Mouse (Mus musculus): ENCODE data around the gene Mboat2. TPM values are rescaled to one million over a fixed set of nuclear protein-coding genes. Genes with fewer than 3 reads are reported as not detected.

Gene Mboat2
- polyA plus RNA-seq, 1 experiment from 2014 or later = 42.1 TPM

DNA sequence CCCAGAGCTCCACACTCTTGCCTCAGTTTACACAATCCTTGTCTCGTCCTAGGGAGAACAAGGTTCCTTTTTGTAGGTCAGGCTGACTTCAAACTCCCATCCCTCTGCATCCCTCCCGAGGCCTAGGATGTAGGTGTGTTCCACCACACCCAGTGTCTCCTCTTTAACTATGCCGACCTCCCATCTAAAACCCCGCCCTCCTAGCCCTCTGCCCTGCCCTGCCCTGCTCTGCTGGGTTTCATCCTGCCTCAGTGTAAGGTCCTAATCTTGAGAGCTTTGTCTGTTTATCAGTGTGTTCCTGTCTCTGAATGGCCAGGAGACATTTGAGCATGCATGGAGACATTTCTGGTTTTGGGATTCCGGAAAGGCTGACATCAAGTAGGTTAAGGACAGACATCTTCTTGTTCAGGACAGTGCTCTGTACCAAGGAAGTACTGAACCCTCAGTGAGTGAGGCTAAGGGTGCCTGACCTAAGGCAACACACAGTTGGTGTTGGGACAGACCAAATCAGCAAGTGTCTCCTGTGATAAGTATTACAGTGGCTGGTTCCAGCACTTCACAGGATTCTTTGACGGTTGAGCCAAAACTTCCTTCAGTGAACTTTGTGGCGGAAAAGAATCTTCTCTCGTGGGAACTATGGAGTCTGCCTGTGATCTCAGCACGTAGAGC lies 112.1 kb downstream of the Mboat2 start:
- Histone ChIP-seq H3K9ac (ENCODE audit: low read length) (no peak overlapping the region), H3K27me3 (ENCODE audit: control insufficient read depth, insufficient read depth, low read depth, low read length) (no peaks in the 10 kb centered on the region), H3K27ac (ENCODE audit: low read length) (no peak overlapping the region), H3K36me3 (ENCODE audit: control insufficient read depth, insufficient read depth, low read length) (no peaks in the 10 kb centered on the region), H3K4me3 (ENCODE audit: low read length) (no peak overlapping the region), H3K9me3 (ENCODE audit: control insufficient read depth, low read length) (no peaks in the 10 kb centered on the region), H3K4me2 (ENCODE audit: low read depth, low read length) (no peak overlapping the region), H3K4me1 (replicated peaks; ENCODE audit: control insufficient read depth, insufficient read depth, low read length) (no peaks in the 10 kb centered on the region)
- no peak for ATAC-seq (ENCODE audit: low read depth)
- WGBS = 73% methylated on average over 9 of the region's 9 CpGs

DNA sequence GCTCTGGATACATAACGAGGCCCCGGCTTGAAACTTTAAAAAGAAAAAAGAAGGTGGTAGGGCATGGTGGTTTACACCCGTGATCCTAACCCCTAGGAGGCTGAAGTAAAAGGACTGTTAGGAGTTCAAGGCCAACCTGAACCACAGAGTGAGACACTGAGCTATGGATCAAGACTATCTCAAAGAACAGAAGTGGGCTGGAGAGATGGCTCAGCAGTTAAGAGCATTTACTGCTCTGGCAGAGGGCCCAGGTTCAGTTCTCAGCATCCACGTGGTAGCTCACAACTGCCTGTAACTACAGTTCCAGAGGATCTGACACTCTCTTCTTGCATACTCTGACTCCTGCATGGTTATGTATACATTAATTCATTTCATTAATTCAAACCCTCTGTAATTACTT lies 112.7 kb downstream of the Mboat2 start:
- Histone ChIP-seq H3K27ac (ENCODE audit: low read length) (no peak overlapping the region), H3K4me2 (ENCODE audit: low read depth, low read length) (no peak overlapping the region), H3K36me3 (ENCODE audit: control insufficient read depth, insufficient read depth, low read length) (no peaks in the 10 kb centered on the region), H3K9ac (ENCODE audit: low read length) (no peak overlapping the region), H3K4me3 (ENCODE audit: low read length) (no peak overlapping the region), H3K27me3 (ENCODE audit: control insufficient read depth, insufficient read depth, low read depth, low read length) (no peaks in the 10 kb centered on the region), H3K9me3 (ENCODE audit: control insufficient read depth, low read length) (no peaks in the 10 kb centered on the region), H3K4me1 (replicated peaks; ENCODE audit: control insufficient read depth, insufficient read depth, low read length) (no peaks in the 10 kb centered on the region)
- WGBS = 81% methylated on average over 4 of the region's 4 CpGs
- ATAC-seq (ENCODE audit: low read depth) = no peak

DNA sequence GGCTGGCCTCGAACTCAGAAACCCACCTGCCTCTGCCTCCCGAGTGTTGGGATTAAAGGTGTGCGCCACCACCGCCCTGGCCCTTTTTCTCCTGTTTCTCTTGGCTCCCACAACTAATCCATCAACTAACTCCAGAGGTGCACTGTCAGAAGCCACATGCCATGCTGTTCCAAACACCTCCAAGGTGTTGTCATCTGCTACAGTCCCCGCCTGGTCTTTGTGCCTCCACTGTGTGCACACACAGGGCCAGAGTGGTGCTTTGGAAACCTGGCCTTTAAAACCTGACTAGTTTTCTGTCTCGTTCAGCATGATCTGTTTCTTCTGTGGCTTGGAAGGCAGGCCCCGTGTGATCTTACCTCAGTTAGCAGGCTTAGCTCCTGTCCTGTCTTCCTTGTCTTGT lies 113.9 kb downstream of the Mboat2 start:
- Histone ChIP-seq H3K27ac (ENCODE audit: low read length) (no peak overlapping the region), H3K9me3 (ENCODE audit: control insufficient read depth, low read length) (no peaks in the 10 kb centered on the region), H3K4me2 (ENCODE audit: low read depth, low read length) (no peak overlapping the region), H3K4me1 (replicated peaks; ENCODE audit: control insufficient read depth, insufficient read depth, low read length) (no peaks in the 10 kb centered on the region), H3K4me3 (ENCODE audit: low read length) (no peak overlapping the region), H3K9ac (ENCODE audit: low read length) (no peak overlapping the region), H3K27me3 (ENCODE audit: control insufficient read depth, insufficient read depth, low read depth, low read length) (no peaks in the 10 kb centered on the region), H3K36me3 (ENCODE audit: control insufficient read depth, insufficient read depth, low read length) (no peaks in the 10 kb centered on the region)
- ATAC-seq (ENCODE audit: low read depth) = no peak
- 78% methylated on average over 7 of the region's 7 CpGs for whole genome bisulfite sequencing

DNA sequence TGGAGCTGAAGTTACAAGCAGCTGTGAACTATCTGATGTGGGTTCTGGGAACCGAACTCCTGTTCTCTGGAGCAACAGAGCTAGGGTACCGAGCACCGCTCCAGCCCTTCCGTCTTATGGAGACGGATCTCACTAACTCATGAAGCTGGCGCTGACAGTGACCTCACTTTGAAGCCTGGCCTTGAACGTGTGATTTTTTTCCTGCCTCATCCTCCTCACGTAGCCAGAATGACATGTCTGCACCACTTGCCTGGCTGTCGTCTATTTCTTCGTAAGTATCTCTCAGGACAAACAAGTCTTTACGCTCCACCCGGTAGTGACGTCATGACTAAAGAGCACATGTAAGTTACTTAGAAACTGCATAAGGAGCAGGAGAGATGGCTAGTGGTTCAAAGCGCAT lies 116.4 kb downstream of the Mboat2 start:
- Histone ChIP-seq H3K36me3 (ENCODE audit: control insufficient read depth, insufficient read depth, low read length) (peaks cover 4% of the 10 kb centered on the region; the same call in 1 of the 2 replicates), H3K4me3 (ENCODE audit: low read length) (no peak overlapping the region), H3K27ac (ENCODE audit: low read length) (no peak overlapping the region), H3K9me3 (ENCODE audit: control insufficient read depth, low read length) (no peaks in the 10 kb centered on the region), H3K27me3 (ENCODE audit: control insufficient read depth, insufficient read depth, low read depth, low read length) (no peaks in the 10 kb centered on the region), H3K4me2 (ENCODE audit: low read depth, low read length) (no peak overlapping the region), H3K9ac (ENCODE audit: low read length) (no peak overlapping the region), H3K4me1 (replicated peaks; ENCODE audit: control insufficient read depth, insufficient read depth, low read length) (no peaks in the 10 kb centered on the region)
- no peak for ATAC-seq (ENCODE audit: low read depth)
- 79% methylated on average over 14 of the region's 14 CpGs for WGBS

DNA sequence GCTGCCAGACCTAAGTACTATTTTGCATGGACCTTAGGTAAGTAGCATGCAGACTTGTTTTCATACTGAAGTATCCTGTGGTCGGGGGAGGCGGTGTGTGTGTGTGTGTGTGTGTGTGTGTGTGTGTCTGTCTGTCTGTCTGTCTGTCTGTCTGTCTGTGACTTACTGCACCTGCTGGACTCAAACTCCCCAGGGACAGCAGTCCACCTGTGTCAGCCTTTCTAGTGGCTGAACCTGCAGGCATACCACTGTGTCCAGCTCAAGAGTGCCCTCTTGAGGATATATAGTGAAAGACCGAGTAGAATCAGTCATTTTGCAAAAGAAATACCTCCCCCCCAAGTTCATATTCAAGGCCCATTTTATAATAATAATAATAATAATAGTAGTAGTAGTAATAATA lies 117.7 kb downstream of the Mboat2 start:
- ATAC-seq (ENCODE audit: low read depth) = no peak; the same call in 1 of the 2 replicates
- Histone ChIP-seq H3K4me2 (ENCODE audit: low read depth, low read length) (no peak overlapping the region), H3K27ac (ENCODE audit: low read length) (no peak overlapping the region), H3K9ac (ENCODE audit: low read length) (no peak overlapping the region), H3K36me3 (ENCODE audit: control insufficient read depth, insufficient read depth, low read length) (peaks cover 4% of the 10 kb centered on the region; the same call in 1 of the 2 replicates), H3K4me3 (ENCODE audit: low read length) (no peak overlapping the region), H3K4me1 (replicated peaks; ENCODE audit: control insufficient read depth, insufficient read depth, low read length) (no peaks in the 10 kb centered on the region), H3K27me3 (ENCODE audit: control insufficient read depth, insufficient read depth, low read depth, low read length) (no peaks in the 10 kb centered on the region), H3K9me3 (ENCODE audit: control insufficient read depth, low read length) (no peaks in the 10 kb centered on the region)
- 60% methylated on average over 3 of the region's 3 CpGs for WGBS

DNA sequence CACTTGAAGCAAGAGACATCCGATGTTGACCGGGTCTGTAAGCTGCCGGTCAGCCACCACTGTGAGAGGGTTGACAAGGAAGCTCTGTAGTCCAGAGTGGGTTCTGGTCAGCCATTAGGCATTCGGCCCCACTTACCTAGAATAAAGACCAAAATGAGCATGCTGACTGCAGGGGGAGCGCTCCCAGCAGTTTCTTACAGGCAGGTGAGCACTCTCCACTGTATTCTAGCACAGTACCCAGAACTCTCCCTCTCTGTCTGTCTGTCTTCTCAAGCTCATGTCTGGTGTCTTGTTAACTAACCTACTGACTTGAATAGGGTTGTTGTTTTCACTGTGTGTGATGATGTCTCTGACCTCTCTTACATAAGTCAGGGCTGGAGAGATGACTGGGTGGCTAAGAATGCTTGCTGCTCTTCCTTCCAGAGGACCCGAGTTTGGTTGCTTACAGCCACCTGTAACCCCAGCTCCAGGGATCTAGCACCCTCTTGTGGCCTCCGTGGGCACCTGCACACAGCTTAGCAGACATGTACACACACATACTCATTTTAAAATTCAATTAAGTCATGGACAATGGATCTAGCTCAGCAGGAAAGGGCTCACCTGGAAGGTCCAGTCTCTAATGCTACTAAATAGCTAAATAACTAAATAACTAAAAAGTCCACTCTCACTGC lies 119.8 kb downstream of the Mboat2 start:
- no peaks in the 10 kb centered on the region for H3K27me3 ChIP-seq (ENCODE audit: control insufficient read depth, insufficient read depth, low read depth, low read length)
- ATAC-seq (ENCODE audit: low read depth) = no peak
- H3K4me3 ChIP-seq (ENCODE audit: low read length) = no peak overlapping the region
- WGBS = 84% methylated on average over 7 of the region's 7 CpGs
- no peak overlapping the region for H3K4me2 ChIP-seq (ENCODE audit: low read depth, low read length)
- no peaks in the 10 kb centered on the region for H3K4me1 ChIP-seq (replicated peaks; ENCODE audit: control insufficient read depth, insufficient read depth, low read length)
- H3K27ac ChIP-seq (ENCODE audit: low read length) = no peak overlapping the region
- no peak overlapping the region for H3K9ac ChIP-seq (ENCODE audit: low read length)
- no peaks in the 10 kb centered on the region for H3K9me3 ChIP-seq (ENCODE audit: control insufficient read depth, low read length)
- H3K36me3 ChIP-seq (ENCODE audit: control insufficient read depth, insufficient read depth, low read length) = peaks cover 8% of the 10 kb centered on the region

DNA sequence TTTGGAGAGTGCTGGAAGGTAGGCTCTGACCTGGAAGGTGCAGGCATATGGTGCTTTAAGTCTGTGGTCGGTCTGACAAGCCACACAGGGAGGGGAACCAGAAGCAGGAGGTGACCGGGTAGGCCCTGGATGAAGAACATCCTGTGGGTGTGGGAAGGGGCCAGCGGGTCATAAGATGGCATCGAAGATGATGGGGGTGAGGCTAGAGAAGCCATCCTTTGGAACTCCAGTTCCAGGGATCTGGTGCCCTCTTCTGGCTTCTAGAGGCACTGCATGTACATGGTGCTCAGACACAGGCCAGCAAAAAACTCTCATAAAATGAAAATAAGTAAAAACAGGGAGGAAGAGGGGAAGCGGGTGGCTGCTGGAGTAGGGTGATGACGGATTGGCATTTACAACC lies 121.5 kb downstream of the Mboat2 start:
- Histone ChIP-seq H3K27me3 (ENCODE audit: control insufficient read depth, insufficient read depth, low read depth, low read length) (no peaks in the 10 kb centered on the region), H3K27ac (ENCODE audit: low read length) (no peak overlapping the region), H3K36me3 (ENCODE audit: control insufficient read depth, insufficient read depth, low read length) (peaks cover 8% of the 10 kb centered on the region), H3K9ac (ENCODE audit: low read length) (no peak overlapping the region), H3K9me3 (ENCODE audit: control insufficient read depth, low read length) (no peaks in the 10 kb centered on the region), H3K4me2 (ENCODE audit: low read depth, low read length) (no peak overlapping the region), H3K4me1 (replicated peaks; ENCODE audit: control insufficient read depth, insufficient read depth, low read length) (no peaks in the 10 kb centered on the region), H3K4me3 (ENCODE audit: low read length) (no peak overlapping the region)
- ATAC-seq (ENCODE audit: low read depth) = peak; percentile 56
- 33% methylated on average over 6 of the region's 6 CpGs for WGBS

DNA sequence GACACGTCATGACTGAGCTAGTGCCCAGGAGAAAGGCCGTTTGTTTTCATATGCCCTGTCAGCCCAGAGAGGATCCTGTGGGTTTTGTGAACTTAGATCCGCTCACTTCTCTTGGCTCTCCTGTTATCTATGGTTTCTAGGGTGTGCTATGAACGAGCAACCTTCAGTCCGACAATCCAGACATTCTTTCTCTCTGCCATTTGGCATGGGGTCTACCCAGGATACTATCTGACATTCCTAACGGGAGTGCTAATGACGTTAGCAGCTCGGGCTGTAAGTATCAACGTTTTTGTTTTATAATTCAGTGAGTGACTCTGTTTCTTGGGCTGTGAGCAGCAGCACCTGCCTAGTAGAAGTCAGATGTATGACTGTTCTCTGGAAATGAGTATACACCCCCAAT lies 124.5 kb downstream of the Mboat2 start:
- WGBS = 70% methylated on average over 9 of the region's 9 CpGs
- H3K36me3 ChIP-seq (ENCODE audit: control insufficient read depth, insufficient read depth, low read length) = peaks cover 11% of the 10 kb centered on the region

DNA sequence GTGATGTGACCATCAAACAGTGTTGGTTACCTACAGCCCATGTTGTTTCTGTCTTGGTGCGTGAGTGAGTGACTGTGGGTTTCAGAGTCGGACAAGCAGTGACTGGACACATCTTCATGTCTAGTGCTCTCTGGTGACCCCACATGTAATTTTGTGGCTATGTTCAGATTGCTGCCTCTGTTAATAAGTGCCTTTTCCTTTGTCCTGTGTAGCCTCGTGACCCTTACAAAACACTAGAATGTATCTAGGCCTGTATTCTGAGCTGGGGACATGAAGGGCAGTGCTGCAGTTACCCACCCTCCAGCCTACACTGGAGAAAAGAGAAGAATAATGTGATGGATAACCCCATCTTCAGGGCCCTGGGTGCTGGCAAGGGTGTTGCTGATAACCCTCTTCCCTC lies 127.8 kb downstream of the Mboat2 start:
- no peak overlapping the region for H3K27ac ChIP-seq (ENCODE audit: low read length)
- no peak overlapping the region for H3K9ac ChIP-seq (ENCODE audit: low read length)
- no peak overlapping the region for H3K4me2 ChIP-seq (ENCODE audit: low read depth, low read length)
- WGBS = 89% methylated on average over 3 of the region's 3 CpGs
- H3K36me3 ChIP-seq (ENCODE audit: control insufficient read depth, insufficient read depth, low read length) = peaks cover 7% of the 10 kb centered on the region
- no peaks in the 10 kb centered on the region for H3K27me3 ChIP-seq (ENCODE audit: control insufficient read depth, insufficient read depth, low read depth, low read length)
- no peak for ATAC-seq (ENCODE audit: low read depth)
- no peak overlapping the region for H3K4me3 ChIP-seq (ENCODE audit: low read length)
- H3K9me3 ChIP-seq (ENCODE audit: control insufficient read depth, low read length) = no peaks in the 10 kb centered on the region
- H3K4me1 ChIP-seq (replicated peaks; ENCODE audit: control insufficient read depth, insufficient read depth, low read length) = no peaks in the 10 kb centered on the region

More for the DNA sequence above, 124.5 kb downstream of the Mboat2 start:
- Histone ChIP-seq H3K4me1 (replicated peaks; ENCODE audit: control insufficient read depth, insufficient read depth, low read length) (no peaks in the 10 kb centered on the region), H3K9ac (ENCODE audit: low read length) (no peak overlapping the region), H3K4me3 (ENCODE audit: low read length) (no peak overlapping the region), H3K4me2 (ENCODE audit: low read depth, low read length) (no peak overlapping the region), H3K9me3 (ENCODE audit: control insufficient read depth, low read length) (no peaks in the 10 kb centered on the region), H3K27me3 (ENCODE audit: control insufficient read depth, insufficient read depth, low read depth, low read length) (no peaks in the 10 kb centered on the region), H3K27ac (ENCODE audit: low read length) (no peak overlapping the region)
- ATAC-seq (ENCODE audit: low read depth) = no peak

Data from lung, embryonic 16.5 days (tissue).